Mouse (Mus musculus) lung, postnatal 10 days (tissue): ENCODE results near the gene Reg1.
"Not testable (repeated sequence)": the region's sequence is repeated elsewhere in the genome, so short reads cannot be mapped to it uniquely, and the experiment has no call there.

Source experiments
- DNase-seq: peaks from one replicate; pipeline ENCODE4 v3.0.0; 2021

The Reg1 gene

GRCm38 (mm10) chr6:78422411-78422810, at the start of gene Reg1:
Gene Reg1, plus strand, starts transcription at chr6:78422711.
- not testable (repeated sequence) for DNase-seq

- DNase-seq = no peak
Measured at GRCm38 (mm10) chr6:78378765-78379164, 43.7 kb upstream of the Reg1 start, which contains the start of gene Reg3d. Gene Reg3d, minus strand, starts transcription at chr6:78378865.

GRCm38 (mm10) chr6:78380409-78380808, 42.1 kb upstream of the Reg1 start, which contains the start of gene Reg3a:
Gene Reg3a, plus strand, starts transcription at chr6:78380709.
- no peak for DNase-seq

- DNase-seq = no peak
Measured at GRCm38 (mm10) chr6:78385609-78386008, 36.9 kb upstream of the Reg1 start.

GRCm38 (mm10) chr6:78395323-78395722, 27.2 kb upstream of the Reg1 start, which contains the start of gene Reg2:
Gene Reg2, plus strand, starts transcription at chr6:78395623.
- not testable (repeated sequence) for DNase-seq

GRCm38 (mm10) chr6:78425497-78425896, 3.0 kb downstream of the Reg1 start:
- DNase-seq = no peak

- no peak for DNase-seq
Measured at GRCm38 (mm10) chr6:78447202-78447601, 24.7 kb downstream of the Reg1 start.

GRCm38 (mm10) chr6:78448409-78448808, 25.9 kb downstream of the Reg1 start:
- DNase-seq = no peak

GRCm38 (mm10) chr6:78452804-78453203, 30.3 kb downstream of the Reg1 start:
- no peak for DNase-seq

- DNase-seq = no peak
Measured at GRCm38 (mm10) chr6:78460191-78460825, 37.8 kb downstream of the Reg1 start.

GRCm38 (mm10) chr6:78462360-78462759, 39.8 kb downstream of the Reg1 start:
- DNase-seq = no peak

- no peak for DNase-seq
Measured at GRCm38 (mm10) chr6:78463266-78463665, 40.8 kb downstream of the Reg1 start.

GRCm38 (mm10) chr6:78468772-78469171, 46.3 kb downstream of the Reg1 start, which contains the start of gene Reg3g:
Gene Reg3g, minus strand, starts transcription at chr6:78468872.
- no peak for DNase-seq

- DNase-seq = no peak
Measured at GRCm38 (mm10) chr6:78469287-78469686, 46.8 kb downstream of the Reg1 start.
